Mouse (Mus musculus): ENCODE measurements around the gene Sash1. TPM values are rescaled to one million over a fixed set of nuclear protein-coding genes. Genes with fewer than 3 reads are reported as not detected.

The Sash1 gene
- total and polyA plus RNA-seq, 3 experiments: 0.09 to 0.59 (median 0.24) TPM

- TF ChIP-seq MXI1 (IDR thresholded peaks at IDR 0.05; ENCODE audit: low read depth, low read length) (no peak), JUN (IDR thresholded peaks at IDR 0.05; ENCODE audit: insufficient read depth, low read depth, low read length) (no peak), HCFC1 (IDR thresholded peaks at IDR 0.05; ENCODE audit: low read depth, low read length) (no peak), CHD2 (IDR thresholded peaks at IDR 0.05; ENCODE audit: low read length) (no peak), ZC3H11A (IDR thresholded peaks at IDR 0.05; ENCODE audit: low read depth, low read length) (no peak), TCF12 (IDR thresholded peaks at IDR 0.05; ENCODE audit: low read depth, low read length) (no peak), SMC3 (IDR thresholded peaks at IDR 0.05; ENCODE audit: low read depth, low read length) (no peak), ZNF384 (IDR thresholded peaks at IDR 0.05; ENCODE audit: low read depth, low read length) (no peak), RCOR1 (conservative IDR thresholded peaks at IDR 0.05; ENCODE audit: low read depth, low read length) (no peak), CTCF (conservative IDR thresholded peaks at IDR 0.05 in 1 of 2, IDR thresholded peaks at IDR 0.05 in 1 of 2; ENCODE audit: low read depth in 2 of 2, low read length in 2 of 2) (no peak), GABPA (IDR thresholded peaks at IDR 0.05; ENCODE audit: insufficient replicate concordance, low read depth, low read length) (no peak), E2F4 (IDR thresholded peaks at IDR 0.05; ENCODE audit: insufficient replicate concordance, low read depth, low read length) (no peak), USF1 (IDR thresholded peaks at IDR 0.05; ENCODE audit: low read depth, low read length) (no peak), NRF1 (IDR thresholded peaks at IDR 0.05; ENCODE audit: low read depth, low read length) (no peak), ETS1 (conservative IDR thresholded peaks at IDR 0.05; ENCODE audit: low read depth, low read length) (no peak), MAZ (IDR thresholded peaks at IDR 0.05; ENCODE audit: low read depth, low read length) (no peak), SIN3A (IDR thresholded peaks at IDR 0.05; ENCODE audit: low read length) (no peak), RAD21 (IDR thresholded peaks at IDR 0.05; ENCODE audit: low read depth, low read length) (no peak)
- no peak overlapping the region for H3K4me3 ChIP-seq (replicated peaks in 1 of 3; ENCODE audit: low read depth in 2 of 3, low read length in 2 of 3, poor library complexity in 1 of 3)
- no peak overlapping the region for H3K9ac ChIP-seq (ENCODE audit: insufficient read depth, low read depth)
- dilution Hi-C loops (cut with MboI; ENCODE audit: extremely low pct_ligation_motif_present, extremely low pct_unique_long_range_greater_than_20kb, low sequenced_read_pairs): no loop called here
- no peaks in the 10 kb centered on the region for H3K79me2 ChIP-seq (replicated peaks; ENCODE audit: control insufficient read depth, extremely low read depth, insufficient read depth, poor library complexity, severe bottlenecking)
- peaks cover 24 to 67% of the 10 kb centered on the region in 2 experiments for H3K4me1 ChIP-seq (ENCODE audit: control insufficient read depth in 1 of 2, insufficient read depth in 2 of 2)
- no peaks in the 10 kb centered on the region for H3K9me3 ChIP-seq (replicated peaks; ENCODE audit: low read length)
- in situ Hi-C loops (cut with MboI; ENCODE audit: low pct_ligation_motif_present, low pct_unique_long_range_greater_than_20kb, low sequenced_read_pairs): no loop called here
- H3K36me3 ChIP-seq (replicated peaks in 1 of 2; ENCODE audit: control insufficient read depth in 1 of 2, insufficient read depth in 1 of 2, low read length in 1 of 2): no peaks in the 10 kb centered on the region
- H3K27ac ChIP-seq (ENCODE audit: insufficient read depth, low read depth): no peak overlapping the region
- no peaks in the 10 kb centered on the region for H3K27me3 ChIP-seq (replicated peaks)
- H3K4me2 ChIP-seq (ENCODE audit: insufficient read depth, low read depth, poor library complexity, severe bottlenecking): no peak overlapping the region
- DNase-seq (ENCODE audit: extremely low read depth): no peak
Observed at GRCm38 (mm10) chr10:8931548-8932240, 45.8 kb upstream of the Sash1 start.

GRCm38 (mm10) chr10:8930672-8931071 lies 44.8 kb upstream of the Sash1 start:
- H3K4me3 ChIP-seq (replicated peaks in 1 of 3; ENCODE audit: low read depth in 2 of 3, low read length in 2 of 3, poor library complexity in 1 of 3): no peak overlapping the region
- no peaks in the 10 kb centered on the region for H3K27me3 ChIP-seq (replicated peaks)
- peaks cover 23 to 65% of the 10 kb centered on the region in 2 experiments for H3K4me1 ChIP-seq (ENCODE audit: control insufficient read depth in 1 of 2, insufficient read depth in 2 of 2)
- H3K4me2 ChIP-seq (ENCODE audit: insufficient read depth, low read depth, poor library complexity, severe bottlenecking): no peak overlapping the region
- no peaks in the 10 kb centered on the region for H3K9me3 ChIP-seq (replicated peaks; ENCODE audit: low read length)
- dilution Hi-C loops (cut with MboI; ENCODE audit: extremely low pct_ligation_motif_present, extremely low pct_unique_long_range_greater_than_20kb, low sequenced_read_pairs) (no loop called here), in situ Hi-C loops (cut with MboI; ENCODE audit: low pct_ligation_motif_present, low pct_unique_long_range_greater_than_20kb, low sequenced_read_pairs) (no loop called here)
- TF ChIP-seq ZKSCAN1 (IDR thresholded peaks at IDR 0.05; ENCODE audit: borderline replicate concordance, low read depth, low read length): no peak
- TF ChIP-seq RCOR1 (conservative IDR thresholded peaks at IDR 0.05; ENCODE audit: low read depth, low read length): no peak
- TF ChIP-seq TBP (conservative IDR thresholded peaks at IDR 0.05; ENCODE audit: low read depth, low read length): no peak
- no peak for TF ChIP-seq ZC3H11A (IDR thresholded peaks at IDR 0.05; ENCODE audit: low read depth, low read length)
- TF ChIP-seq GABPA (IDR thresholded peaks at IDR 0.05; ENCODE audit: insufficient replicate concordance, low read depth, low read length): no peak
- no peak for TF ChIP-seq NRF1 (IDR thresholded peaks at IDR 0.05; ENCODE audit: low read depth, low read length)
- no peak for TF ChIP-seq MXI1 (IDR thresholded peaks at IDR 0.05; ENCODE audit: low read depth, low read length)
- no peaks in the 10 kb centered on the region for H3K36me3 ChIP-seq (replicated peaks in 1 of 2; ENCODE audit: control insufficient read depth in 1 of 2, insufficient read depth in 1 of 2, low read length in 1 of 2)
- H3K79me2 ChIP-seq (replicated peaks; ENCODE audit: control insufficient read depth, extremely low read depth, insufficient read depth, poor library complexity, severe bottlenecking): no peaks in the 10 kb centered on the region
- no peak overlapping the region for H3K9ac ChIP-seq (ENCODE audit: insufficient read depth, low read depth)
- H3K27ac ChIP-seq (ENCODE audit: insufficient read depth, low read depth): no peak overlapping the region
- DNase-seq (ENCODE audit: extremely low read depth): no peak

Measured in CH12.LX (cell line).